Comparison of ENCODE assay signal across 20 mouse cellular contexts in genomic region chr4:63026286-63026685, GRCm38 (mm10).
DNase-seq lines count a peak whose midpoint lies in the region; ATAC-seq lines count a peak whose summit lies in the region.
"Had no signal": no experiment of that assay in that cellular context is flagged by ENCODE, and none has a peak within 500 bp of the region (broad histone marks: within the 10 kb centered on the region; RNA-seq: fewer than 3 reads in every experiment).

No protein-coding gene starts in this region.

- no peak overlapping the region for H3K27ac ChIP-seq in hindbrain, embryonic 16.5 days (ENCODE audit: low read depth, low read length)
- H3K27ac ChIP-seq in hindbrain, embryonic 10.5 days, result no peak overlapping the region
- H3K27ac ChIP-seq in kidney, embryonic 15.5 days, result no peak overlapping the region
- H3K27ac ChIP-seq: forebrain, embryonic 15.5 days; hindbrain, embryonic 13.5 days; liver, embryonic 12.5 days; neural tube, embryonic 13.5 days had no signal

- no peak overlapping the region for H3K4me2 ChIP-seq in hindbrain, embryonic 16.5 days (ENCODE audit: low read length)
- no peak overlapping the region for H3K4me2 ChIP-seq in kidney, embryonic 15.5 days
- H3K4me2 ChIP-seq: forebrain, embryonic 15.5 days; heart, embryonic 11.5 days; hindbrain, embryonic 13.5 days; limb, embryonic 13.5 days; liver, embryonic 12.5 days; neural tube, embryonic 13.5 days had no signal

- H3K36me3 ChIP-seq in hindbrain, embryonic 16.5 days (ENCODE audit: control insufficient read depth, insufficient read depth, low read length), result no peaks in the 10 kb centered on the region
- H3K36me3 ChIP-seq in hindbrain, embryonic 10.5 days, result no peaks in the 10 kb centered on the region; the same call in 1 of the 2 replicates
- no peaks in the 10 kb centered on the region for H3K36me3 ChIP-seq in kidney, embryonic 15.5 days
- H3K36me3 ChIP-seq: forebrain, embryonic 15.5 days; liver, embryonic 12.5 days had no signal

- H3K4me3 ChIP-seq in hindbrain, embryonic 16.5 days (ENCODE audit: low read length), result no peak overlapping the region
- H3K4me3 ChIP-seq in hindbrain, embryonic 10.5 days, result no peak overlapping the region
- no peak overlapping the region for H3K4me3 ChIP-seq in kidney, embryonic 15.5 days (replicated peaks)
- H3K4me3 ChIP-seq: forebrain, embryonic 15.5 days; hindbrain, embryonic 13.5 days; limb, embryonic 13.5 days; liver, embryonic 12.5 days; myocyte; neural tube, embryonic 13.5 days had no signal

- DNase-seq in hindbrain, embryonic 10.5 days (ENCODE audit: low spot score), result no peak
- DNase-seq in kidney, postnatal 10 days, result peak; percentile 62
- peak; percentile 2 for DNase-seq in ovary, postnatal 36 days (ENCODE audit: low spot score)
- no peak for DNase-seq in ovary, postnatal 14 days (ENCODE audit: low spot score)
- no peak for DNase-seq in layer of hippocampus, postnatal 25 days (ENCODE audit: extremely low spot score in 1 of 2, low spot score in 1 of 2)
- DNase-seq: adrenal gland, postnatal 25 days; cerebellum, adult 8-10 months; cerebellum, postnatal 36 days; embryo, embryonic 11 days; lung, adult 2 months had no signal

- WGBS in hindbrain, embryonic 16.5 days, result 91% methylated on average over 3 of the region's 3 CpGs
- 94% methylated on average over 3 of the region's 3 CpGs for WGBS in hindbrain, embryonic 10.5 days
- 91% methylated on average over 3 of the region's 3 CpGs for WGBS in kidney, embryonic 15.5 days

- ATAC-seq in hindbrain, embryonic 16.5 days, result 0 out of 2 replicates have a peak, but pooled peaks have one; percentile 14
- ATAC-seq in kidney, embryonic 15.5 days (replicated peaks; ENCODE audit: low FRiP score), result no peak
- ATAC-seq: forebrain, embryonic 15.5 days; liver, embryonic 12.5 days; midbrain, embryonic 16.5 days had no signal

- no peak overlapping the region for H3K9ac ChIP-seq in hindbrain, embryonic 16.5 days (ENCODE audit: low read depth, low read length)
- H3K9ac ChIP-seq in kidney, embryonic 15.5 days, result no peak overlapping the region
- H3K9ac ChIP-seq: forebrain, embryonic 15.5 days; hindbrain, embryonic 13.5 days; limb, embryonic 13.5 days; liver, embryonic 12.5 days; neural tube, embryonic 13.5 days had no signal

- H3K4me1 ChIP-seq in hindbrain, embryonic 16.5 days (ENCODE audit: control insufficient read depth, insufficient read depth, low read depth, low read length), result no peaks in the 10 kb centered on the region
- H3K4me1 ChIP-seq in hindbrain, embryonic 10.5 days (replicated peaks), result peaks cover 11% of the 10 kb centered on the region
- H3K4me1 ChIP-seq in kidney, embryonic 15.5 days, result peaks cover 41% of the 10 kb centered on the region
- H3K4me1 ChIP-seq: forebrain, embryonic 15.5 days; liver, embryonic 12.5 days had no signal

- H3K9me3 ChIP-seq in hindbrain, embryonic 16.5 days (ENCODE audit: control insufficient read depth, low read length), result no peaks in the 10 kb centered on the region
- H3K9me3 ChIP-seq in hindbrain, embryonic 10.5 days, result no peaks in the 10 kb centered on the region
- H3K9me3 ChIP-seq in kidney, embryonic 15.5 days (replicated peaks), result no peaks in the 10 kb centered on the region
- H3K9me3 ChIP-seq: forebrain, embryonic 15.5 days; hindbrain, embryonic 13.5 days; limb, embryonic 13.5 days; liver, embryonic 12.5 days; neural tube, embryonic 13.5 days had no signal

- no peaks in the 10 kb centered on the region for H3K27me3 ChIP-seq in hindbrain, embryonic 16.5 days (replicated peaks; ENCODE audit: control insufficient read depth, insufficient read depth, low read length)
- no peaks in the 10 kb centered on the region for H3K27me3 ChIP-seq in hindbrain, embryonic 10.5 days (ENCODE audit: insufficient read depth, poor library complexity, severe bottlenecking)
- no peaks in the 10 kb centered on the region for H3K27me3 ChIP-seq in kidney, embryonic 15.5 days
- H3K27me3 ChIP-seq: forebrain, embryonic 15.5 days; hindbrain, embryonic 13.5 days; limb, embryonic 13.5 days; liver, embryonic 12.5 days; neural tube, embryonic 13.5 days had no signal

Comparison
In these comparisons a context has a peak if more than half of its experiments do, and no peak if none do; other contexts are left out.
1. DNase-seq: peak in kidney, postnatal 10 days (single experiment) and ovary, postnatal 36 days (single experiment); none in hindbrain, embryonic 10.5 days (single experiment), ovary, postnatal 14 days (single experiment) and layer of hippocampus, postnatal 25 days (0 of 2).